Mouse (Mus musculus) ovary, adult 10 weeks (tissue): ENCODE measurements around the gene Ifnl3. TPM values are rescaled to one million over a fixed set of nuclear protein-coding genes. Genes with fewer than 3 reads are reported as not detected.

Source experiments
- polyA plus RNA-seq: library from polyadenylated mRNA; stranded (reverse); fragments of 350-450 nt; fragmentation: Illumina TruSeq; extraction: RNeasy Lipid Tissue Mini Kit (QIAGEN cat#74804); gene quantifications from one replicate; pipeline ENCODE4 v1.2.3, GENCODE M21; 2014

Gene Ifnl3
- polyA plus RNA-seq = not detected

DNA sequence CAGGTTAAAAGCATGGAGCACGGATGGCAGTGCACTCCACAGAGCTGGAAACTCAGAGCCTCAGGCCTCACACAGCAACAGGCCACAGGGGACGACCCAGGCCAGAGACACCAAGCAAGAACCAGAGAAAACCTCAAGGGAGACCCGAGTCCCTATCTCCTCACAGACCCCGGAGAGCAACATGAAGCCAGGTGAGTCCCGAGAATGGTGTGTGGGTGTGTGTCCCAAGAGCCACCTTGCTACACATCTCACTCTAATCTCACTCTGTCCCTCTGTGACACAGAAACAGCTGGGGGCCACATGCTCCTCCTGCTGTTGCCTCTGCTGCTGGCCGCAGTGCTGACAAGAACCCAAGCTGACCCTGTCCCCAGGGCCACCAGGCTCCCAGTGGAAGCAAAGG lies at the start of gene Ifnl3:
Gene Ifnl3, plus strand, starts transcription at position 301 of the 400 bp plus-strand sequence.

DNA sequence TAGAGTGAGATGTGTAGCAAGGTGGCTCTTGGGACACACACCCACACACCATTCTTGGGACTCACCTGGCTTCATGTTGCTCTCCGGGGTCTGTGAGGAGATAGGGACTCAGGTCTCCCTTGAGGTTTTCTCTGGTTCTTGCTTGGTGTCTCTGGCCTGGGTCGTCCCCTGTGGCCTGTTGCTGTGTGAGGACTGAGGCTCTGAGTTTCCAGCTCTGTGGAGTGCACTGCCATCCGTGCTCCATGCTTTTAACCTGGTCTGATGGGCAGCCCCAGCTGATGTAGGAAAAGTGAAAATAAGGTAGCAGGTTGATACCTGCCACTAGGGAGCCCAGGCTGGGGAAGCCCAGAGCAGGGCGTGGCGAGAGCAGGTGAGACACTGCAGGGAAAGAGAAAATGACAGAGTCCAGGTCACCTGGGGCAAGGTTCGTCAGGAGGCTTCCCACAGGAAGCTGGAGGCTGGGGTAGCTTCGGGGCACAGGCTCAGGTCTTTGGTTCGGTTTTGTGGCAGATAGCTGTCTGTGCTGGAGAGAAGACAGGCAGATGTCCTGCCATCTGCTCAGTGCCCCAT lies 12.1 kb upstream of the Ifnl3 start, which contains the start of gene Ifnl2:
Gene Ifnl2, minus strand, starts transcription at position 51 of the 570 bp plus-strand sequence.

DNA sequence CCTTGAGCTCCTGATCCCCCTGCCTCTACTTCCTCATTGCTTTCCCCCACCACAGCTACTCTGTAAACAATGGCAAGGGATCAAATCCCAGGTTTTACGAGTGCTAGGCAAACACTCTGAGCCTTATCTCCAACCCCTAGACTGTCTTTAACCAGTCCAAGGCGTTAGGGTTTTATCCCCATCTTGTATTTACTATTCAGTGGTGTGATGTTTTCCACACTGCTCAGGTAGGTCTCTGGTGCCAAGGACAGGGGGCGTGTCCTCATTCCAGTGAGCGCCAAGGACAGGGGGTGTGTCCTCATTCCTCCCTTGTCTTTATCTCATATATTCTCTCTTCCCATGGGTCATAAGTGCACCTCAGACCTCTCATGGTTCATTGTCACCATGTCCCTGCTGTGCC lies 17.9 kb downstream of the Ifnl3 start, which contains the start of gene Sycn:
Gene Sycn, plus strand, starts transcription at position 360 of the 400 bp plus-strand sequence.

DNA sequence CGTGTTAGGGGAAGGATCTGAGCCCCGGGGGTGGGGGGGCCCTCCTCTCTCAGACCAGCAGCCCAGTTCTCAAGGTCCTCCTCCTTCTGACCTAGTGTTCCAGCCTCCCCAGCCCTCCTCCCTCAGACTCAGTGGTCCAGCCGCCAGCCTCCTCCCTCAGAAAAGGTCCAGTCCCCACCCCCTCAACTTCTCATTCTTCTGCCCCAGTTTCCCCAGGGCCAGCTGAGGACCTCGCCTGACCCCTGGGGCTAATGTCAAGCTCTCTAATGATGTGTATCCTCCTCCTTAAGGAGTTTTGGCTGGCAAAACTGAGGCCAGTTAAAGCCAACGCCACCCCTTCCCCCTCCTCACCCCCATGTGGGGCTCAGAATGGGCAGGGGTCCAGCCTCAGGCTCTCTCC lies 24.5 kb downstream of the Ifnl3 start, which contains the start of gene Nccrp1:
Gene Nccrp1, minus strand, starts transcription at position 101 of the 400 bp plus-strand sequence.

Other genes with a start within 250 kb of the Ifnl3 start
- 15.6 TPM for gene Eid2b, start 245.1 kb upstream of the Ifnl3 start, polyA plus RNA-seq
- gene Selenov, start 231.7 kb upstream of the Ifnl3 start, polyA plus RNA-seq = not detected
- not detected for gene Dll3, start 220.6 kb upstream of the Ifnl3 start, polyA plus RNA-seq
- gene Timm50, start 210.8 kb upstream of the Ifnl3 start, polyA plus RNA-seq = 9.9 TPM
- 39.3 TPM for gene Supt5, start 184.1 kb upstream of the Ifnl3 start, polyA plus RNA-seq
- gene Rps16, start 172.2 kb upstream of the Ifnl3 start, polyA plus RNA-seq = 321 TPM
- gene Plekhg2, start 150.2 kb upstream of the Ifnl3 start, polyA plus RNA-seq = 1.9 TPM
- 10.9 TPM for gene Zfp36, start 142.6 kb upstream of the Ifnl3 start, polyA plus RNA-seq
- 2.1 TPM for gene Med29, start 130.1 kb upstream of the Ifnl3 start, polyA plus RNA-seq
- gene Paf1, start 129.9 kb upstream of the Ifnl3 start, polyA plus RNA-seq = 50.9 TPM
- 2.7 TPM for gene Gmfg, start 85.4 kb upstream of the Ifnl3 start, polyA plus RNA-seq
- gene Lrfn1, start 70.9 kb upstream of the Ifnl3 start, polyA plus RNA-seq = 0.80 TPM
- gene Ifnl2, start 12.4 kb upstream of the Ifnl3 start, polyA plus RNA-seq = not detected
- gene Sycn, start 18.0 kb downstream of the Ifnl3 start, polyA plus RNA-seq = not detected
- gene Nccrp1, start 24.4 kb downstream of the Ifnl3 start, polyA plus RNA-seq = not detected
- 23.7 TPM for gene Samd4b, start 75.3 kb downstream of the Ifnl3 start, polyA plus RNA-seq
- gene Pak4, start 75.3 kb downstream of the Ifnl3 start, polyA plus RNA-seq = 0.94 TPM
- gene Acp7, start 108.5 kb downstream of the Ifnl3 start, polyA plus RNA-seq = not detected
- gene Fbxo27, start 170.0 kb downstream of the Ifnl3 start, polyA plus RNA-seq = 0.51 TPM
- 1.2 TPM for gene Fbxo17, start 194.0 kb downstream of the Ifnl3 start, polyA plus RNA-seq
- 19.0 TPM for gene Mrps12, start 219.0 kb downstream of the Ifnl3 start, polyA plus RNA-seq
- not detected for gene Sars2, start 219.2 kb downstream of the Ifnl3 start, polyA plus RNA-seq
- gene Ccer2, start 233.3 kb downstream of the Ifnl3 start, polyA plus RNA-seq = not detected
- 15.0 TPM for gene Sirt2, start 243.9 kb downstream of the Ifnl3 start, polyA plus RNA-seq
- not detected for gene Nfkbib, start 244.7 kb downstream of the Ifnl3 start, polyA plus RNA-seq